Comparison of ENCODE assay signal across 13 mouse cellular contexts in the genomic region with DNA sequence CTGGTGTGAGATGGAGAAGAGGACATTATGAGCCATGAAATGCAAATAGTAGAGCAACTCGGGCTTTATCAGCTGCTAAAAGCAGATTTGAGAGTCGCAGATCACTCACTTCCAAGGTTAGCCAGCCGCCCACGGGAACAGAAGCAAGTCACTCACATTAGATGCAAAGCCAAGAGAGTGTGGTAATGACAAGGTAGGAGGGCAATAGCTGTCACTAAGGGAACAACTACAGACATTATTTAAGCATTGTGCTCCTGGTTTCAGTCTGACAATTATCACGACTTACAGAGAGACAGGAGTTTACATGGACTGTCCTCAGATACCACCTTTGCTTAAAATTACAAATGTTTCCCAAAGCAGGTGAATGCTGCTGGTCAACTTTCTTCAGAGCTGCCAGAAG.
"Had no signal": no experiment of that assay in that cellular context is flagged by ENCODE, and none has a peak within 500 bp of the region (broad histone marks: within the 10 kb centered on the region; RNA-seq: fewer than 3 reads in every experiment).

No protein-coding gene starts in this region.

- DNase-seq: gastrocnemius, adult 2 months; gastrocnemius, postnatal 10 days; gastrocnemius, postnatal 25 days; heart, postnatal 14 days; heart, postnatal 36 days; kidney, adult 11 months; kidney, adult 2 months; kidney, adult 9 months; kidney, postnatal 14 days; kidney, postnatal 36 days; layer of hippocampus, adult 9-11 months; layer of hippocampus, postnatal 36 days; left cerebral cortex, postnatal 4 days had no signal
